Mouse (Mus musculus) limb, embryonic 12.5 days (tissue): Measurements from ENCODE around the gene Gucy1b2. TPM values are rescaled to one million over a fixed set of nuclear protein-coding genes. Genes with fewer than 3 reads are reported as not detected.
A peak's percentile ranks its signal among the peaks of the same experiment; 100 is the strongest.

ENCODE experiments used
- ATAC-seq: fragments of 200-750 bp; cut with Nextera tagmentation; 2 replicates; pipeline ENCODE4 v1.8.0; 2017; ENCODE audit warnings: low read depth, moderate TSS enrichment; ENCODE audit not compliant: insufficient number of reproducible peaks, insufficient read depth, low FRiP score, low TSS enrichment
- H3K27ac ChIP-seq: fragments of 300-500 bp; sonication (generic); 2 replicates; pipeline ENCODE4 v1.5.1; 2016; ENCODE audit warnings: mild to moderate bottlenecking, moderate library complexity
- H3K27me3 ChIP-seq: fragments of 300-500 bp; sonication (generic); 2 replicates; pipeline ENCODE4 v1.6.1; 2016; ENCODE audit warnings: mild to moderate bottlenecking, moderate library complexity
- H3K36me3 ChIP-seq: fragments of 300-500 bp; sonication (generic); 2 replicates; pipeline ENCODE4 v1.6.1; 2016; ENCODE audit warnings: mild to moderate bottlenecking, moderate library complexity
- H3K4me1 ChIP-seq: fragments of 300-500 bp; sonication (generic); replicated peaks from 2 replicates; pipeline ENCODE4 v1.6.1; 2016
- H3K4me2 ChIP-seq: fragments of 300-500 bp; sonication (generic); 2 replicates; pipeline ENCODE4 v1.6.1; 2016; ENCODE audit warnings: mild to moderate bottlenecking, moderate library complexity
- H3K4me3 ChIP-seq: fragments of 300-500 bp; sonication (generic); replicated peaks from 2 replicates; pipeline ENCODE4 v1.5.1; 2016; ENCODE audit warnings: mild to moderate bottlenecking
- H3K9ac ChIP-seq: fragments of 300-500 bp; sonication (generic); replicated peaks from 2 replicates; pipeline ENCODE4 v1.6.1; 2016; ENCODE audit warnings: mild to moderate bottlenecking, moderate library complexity
- H3K9me3 ChIP-seq: fragments of 300-500 bp; sonication (generic); 2 replicates; pipeline ENCODE4 v1.6.1; 2016; ENCODE audit warnings: mild to moderate bottlenecking, moderate library complexity
- WGBS: fragments of 180-500 bp; shearing (Covaris S2); methylation state at CpG from one replicate; pipeline ENCODE4 v1.1.7; 2016; 5-methylcytosine and 5-hydroxymethylcytosine counted together
- polyA plus RNA-seq: library from polyadenylated mRNA; unstranded; fragments of >200 nt; fragmentation: Nextera tagmentation; extraction: Ambion mirVana; gene quantifications from 2 replicates; pipeline ENCODE4 v1.2.1, GENCODE M21; 2016

Gene Gucy1b2
- polyA plus RNA-seq, 1 experiment from 2014 or later = 0.10 TPM

GRCm38 (mm10) chr14:62395346-62395745, 60.7 kb downstream of the Gucy1b2 start:
- Histone ChIP-seq H3K4me2 (no peak overlapping the region), H3K4me3 (no peak overlapping the region), H3K9me3 (no peaks in the 10 kb centered on the region), H3K36me3 (no peaks in the 10 kb centered on the region), H3K27me3 (no peaks in the 10 kb centered on the region), H3K27ac (no peak overlapping the region), H3K4me1 (peaks cover 10% of the 10 kb centered on the region; the same call in 1 of the 2 replicates), H3K9ac (no peak overlapping the region)
- ATAC-seq = no peak
- WGBS = 88% methylated on average over 2 of the region's 2 CpGs

GRCm38 (mm10) chr14:62392754-62393153, 63.3 kb downstream of the Gucy1b2 start:
- Histone ChIP-seq H3K36me3 (no peaks in the 10 kb centered on the region), H3K4me1 (peaks cover 19% of the 10 kb centered on the region; the same call in 1 of the 2 replicates), H3K27me3 (no peaks in the 10 kb centered on the region), H3K27ac (no peak overlapping the region), H3K4me2 (no peak overlapping the region), H3K9ac (no peak overlapping the region), H3K4me3 (no peak overlapping the region), H3K9me3 (no peaks in the 10 kb centered on the region)
- ATAC-seq = no peak
- 66% methylated on average over 4 of the region's 4 CpGs for WGBS

GRCm38 (mm10) chr14:62389729-62390536, 66.2 kb downstream of the Gucy1b2 start:
- 0 out of 2 replicates have a peak, but pooled peaks cover 3% of the 10 kb centered on the region for H3K9me3 ChIP-seq
- H3K36me3 ChIP-seq = no peaks in the 10 kb centered on the region
- 77% methylated on average over 9 of the region's 9 CpGs for WGBS
- peaks cover 19% of the 10 kb centered on the region; the same call in 1 of the 2 replicates for H3K4me1 ChIP-seq
- H3K27me3 ChIP-seq = no peaks in the 10 kb centered on the region
- no peak for ATAC-seq
- no peak overlapping the region for H3K4me2 ChIP-seq
- no peak overlapping the region for H3K9ac ChIP-seq
- H3K27ac ChIP-seq = no peak overlapping the region
- H3K4me3 ChIP-seq = no peak overlapping the region

- H3K9ac ChIP-seq = no peak overlapping the region
Observed at GRCm38 (mm10) chr14:62389064-62389728, 66.9 kb downstream of the Gucy1b2 start.

GRCm38 (mm10) chr14:62383786-62384299, 72.2 kb downstream of the Gucy1b2 start:
- no peak for ATAC-seq
- Histone ChIP-seq H3K27ac (no peak overlapping the region), H3K9me3 (0 out of 2 replicates have a peak, but pooled peaks cover 3% of the 10 kb centered on the region), H3K4me3 (no peak overlapping the region), H3K4me1 (no peaks in the 10 kb centered on the region), H3K4me2 (no peak overlapping the region), H3K9ac (no peak overlapping the region), H3K27me3 (no peaks in the 10 kb centered on the region), H3K36me3 (no peaks in the 10 kb centered on the region)
- WGBS = 80% methylated on average over 3 of the region's 3 CpGs

More at GRCm38 (mm10) chr14:62389064-62389728, 66.9 kb downstream of the Gucy1b2 start:
- Histone ChIP-seq H3K36me3 (no peaks in the 10 kb centered on the region), H3K4me2 (no peak overlapping the region), H3K4me1 (peaks cover 17% of the 10 kb centered on the region; the same call in 1 of the 2 replicates), H3K27ac (no peak overlapping the region), H3K4me3 (no peak overlapping the region), H3K27me3 (no peaks in the 10 kb centered on the region), H3K9me3 (0 out of 2 replicates have a peak, but pooled peaks cover 3% of the 10 kb centered on the region)
- 68% methylated on average over 6 of the region's 6 CpGs for WGBS
- no peak for ATAC-seq

GRCm38 (mm10) chr14:62383109-62383508, 73.0 kb downstream of the Gucy1b2 start:
- H3K27ac ChIP-seq = no peak overlapping the region
- ATAC-seq = no peak

GRCm38 (mm10) chr14:62380606-62381005, 75.5 kb downstream of the Gucy1b2 start:
- no peaks in the 10 kb centered on the region for H3K4me1 ChIP-seq
- H3K9me3 ChIP-seq = no peaks in the 10 kb centered on the region
- H3K36me3 ChIP-seq = peaks cover 12% of the 10 kb centered on the region
- 85% methylated on average over 6 of the region's 6 CpGs for WGBS
- H3K4me2 ChIP-seq = no peak overlapping the region
- no peak for ATAC-seq
- no peak overlapping the region for H3K4me3 ChIP-seq
- H3K27me3 ChIP-seq = no peaks in the 10 kb centered on the region
- no peak overlapping the region for H3K27ac ChIP-seq
- no peak overlapping the region for H3K9ac ChIP-seq

More at GRCm38 (mm10) chr14:62383109-62383508, 73.0 kb downstream of the Gucy1b2 start:
- no peaks in the 10 kb centered on the region for H3K4me1 ChIP-seq
- H3K36me3 ChIP-seq = 0 out of 2 replicates have a peak, but pooled peaks cover 1% of the 10 kb centered on the region
- H3K9me3 ChIP-seq = 0 out of 2 replicates have a peak, but pooled peaks cover 3% of the 10 kb centered on the region
- H3K4me3 ChIP-seq = no peak overlapping the region
- 90% methylated on average over 3 of the region's 3 CpGs for WGBS
- H3K27me3 ChIP-seq = no peaks in the 10 kb centered on the region
- no peak overlapping the region for H3K9ac ChIP-seq
- H3K4me2 ChIP-seq = no peak overlapping the region

- 97% methylated on average over 2 of the region's 2 CpGs for WGBS
- no peak for ATAC-seq
Observed at GRCm38 (mm10) chr14:62379391-62379790, 76.7 kb downstream of the Gucy1b2 start.

GRCm38 (mm10) chr14:62376115-62376514, 80.0 kb downstream of the Gucy1b2 start:
- WGBS = 93% methylated on average over 2 of the region's 2 CpGs
- H3K9ac ChIP-seq = no peak overlapping the region
- peak overlapping the region; percentile 20; the same call in 1 of the 2 replicates for H3K27ac ChIP-seq
- H3K4me2 ChIP-seq = no peak overlapping the region
- H3K36me3 ChIP-seq = peaks cover 12% of the 10 kb centered on the region
- no peak for ATAC-seq
- H3K27me3 ChIP-seq = no peaks in the 10 kb centered on the region
- no peaks in the 10 kb centered on the region for H3K4me1 ChIP-seq
- no peak overlapping the region for H3K4me3 ChIP-seq
- no peaks in the 10 kb centered on the region for H3K9me3 ChIP-seq

More at GRCm38 (mm10) chr14:62379391-62379790, 76.7 kb downstream of the Gucy1b2 start:
- Histone ChIP-seq H3K27me3 (no peaks in the 10 kb centered on the region), H3K27ac (no peak overlapping the region), H3K4me3 (no peak overlapping the region), H3K4me1 (no peaks in the 10 kb centered on the region), H3K9ac (no peak overlapping the region), H3K4me2 (no peak overlapping the region), H3K36me3 (peaks cover 12% of the 10 kb centered on the region), H3K9me3 (no peaks in the 10 kb centered on the region)

GRCm38 (mm10) chr14:62375694-62376093, 80.4 kb downstream of the Gucy1b2 start:
- Histone ChIP-seq H3K27ac (peak overlapping the region; percentile 20; the same call in 1 of the 2 replicates), H3K9me3 (no peaks in the 10 kb centered on the region), H3K4me3 (no peak overlapping the region), H3K9ac (no peak overlapping the region), H3K4me2 (no peak overlapping the region), H3K27me3 (no peaks in the 10 kb centered on the region), H3K36me3 (peaks cover 12% of the 10 kb centered on the region), H3K4me1 (0 out of 2 replicates have a peak, but pooled peaks cover 2% of the 10 kb centered on the region)
- no peak for ATAC-seq

GRCm38 (mm10) chr14:62374001-62374400, 82.1 kb downstream of the Gucy1b2 start:
- Histone ChIP-seq H3K4me1 (peaks cover 6% of the 10 kb centered on the region; the same call in 1 of the 2 replicates), H3K27me3 (no peaks in the 10 kb centered on the region), H3K36me3 (peaks cover 21% of the 10 kb centered on the region), H3K4me2 (no peak overlapping the region), H3K4me3 (no peak overlapping the region), H3K27ac (no peak overlapping the region), H3K9ac (no peak overlapping the region), H3K9me3 (no peaks in the 10 kb centered on the region)
- 81% methylated on average over 10 of the region's 10 CpGs for WGBS
- ATAC-seq = no peak
